Mouse (Mus musculus) kidney, embryonic 15.5 days (tissue): ENCODE data around the gene Mthfs. TPM values are rescaled to one million over a fixed set of nuclear protein-coding genes. Genes with fewer than 3 reads are reported as not detected.
"Not testable (repeated sequence)": the region's sequence is repeated elsewhere in the genome, so short reads cannot be mapped to it uniquely, and the experiment has no call there.

Source experiments
- ATAC-seq: fragments of 200-750 bp; cut with Nextera tagmentation; replicated peaks from 2 replicates; pipeline ENCODE4 v1.8.0; 2017; ENCODE audit warnings: moderate TSS enrichment; ENCODE audit not compliant: low FRiP score
- H3K27ac ChIP-seq: fragments of 300-500 bp; sonication (generic); 2 replicates; pipeline ENCODE4 v1.5.1; 2015; ENCODE audit warnings: mild to moderate bottlenecking, inconsistent platforms
- H3K27me3 ChIP-seq: fragments of 300-500 bp; sonication (generic); 2 replicates; pipeline ENCODE4 v1.6.1; 2015; ENCODE audit warnings: inconsistent platforms
- H3K36me3 ChIP-seq: fragments of 300-500 bp; sonication (generic); 2 replicates; pipeline ENCODE4 v1.6.1; 2015; ENCODE audit warnings: inconsistent platforms
- H3K4me1 ChIP-seq: fragments of 300-500 bp; sonication (generic); 2 replicates; pipeline ENCODE4 v1.6.1; 2015; ENCODE audit warnings: inconsistent platforms
- H3K4me2 ChIP-seq: fragments of 300-500 bp; sonication (generic); 2 replicates; pipeline ENCODE4 v1.6.1; 2015; ENCODE audit warnings: moderate library complexity, mild to moderate bottlenecking, inconsistent platforms
- H3K4me3 ChIP-seq: fragments of 300-500 bp; sonication (generic); replicated peaks from 2 replicates; pipeline ENCODE4 v1.5.1; 2015; ENCODE audit warnings: mild to moderate bottlenecking, inconsistent platforms
- H3K9ac ChIP-seq: fragments of 300-500 bp; sonication (generic); 2 replicates; pipeline ENCODE4 v1.6.1; 2015; ENCODE audit warnings: mild to moderate bottlenecking, inconsistent platforms
- H3K9me3 ChIP-seq: fragments of 300-500 bp; sonication (generic); replicated peaks from 2 replicates; pipeline ENCODE4 v1.6.1; 2016; ENCODE audit warnings: inconsistent platforms
- WGBS: fragments of 180-500 bp; shearing (Covaris S2); methylation state at CpG from one replicate; pipeline ENCODE4 v1.1.7; 2015; ENCODE audit warnings: mixed read lengths; 5-methylcytosine and 5-hydroxymethylcytosine counted together
- polyA plus RNA-seq: library from polyadenylated mRNA; unstranded; fragments of >200 nt; fragmentation: Nextera tagmentation; extraction: Ambion mirVana; gene quantifications from 2 replicates; pipeline ENCODE4 v1.2.1, GENCODE M21; 2015

Mthfs gene
- polyA plus RNA-seq, 1 experiment from 2014 or later, result 30.3 TPM

GRCm38 (mm10) chr9:89212428-89212827, 2.0 kb downstream of the Mthfs start:
- ATAC-seq, result peak; percentile 22; the same call in 1 of the 2 replicates
- WGBS, result 35% methylated on average over 1 of the region's 1 CpGs
- H3K36me3 ChIP-seq, result not testable (repeated sequence)

GRCm38 (mm10) chr9:89218174-89218573, 7.7 kb downstream of the Mthfs start:
- not testable (repeated sequence) for H3K4me1 ChIP-seq, H3K36me3 ChIP-seq, H3K9ac ChIP-seq, H3K27me3 ChIP-seq, H3K4me3 ChIP-seq, H3K4me2 ChIP-seq, H3K9me3 ChIP-seq, ATAC-seq, H3K27ac ChIP-seq
- WGBS, result 91% methylated on average over 4 of the region's 4 CpGs

More at GRCm38 (mm10) chr9:89212428-89212827, 2.0 kb downstream of the Mthfs start:
- not testable (repeated sequence) for H3K27me3 ChIP-seq, H3K9me3 ChIP-seq, H3K4me1 ChIP-seq, H3K9ac ChIP-seq, H3K4me3 ChIP-seq, H3K4me2 ChIP-seq, H3K27ac ChIP-seq

- not testable (repeated sequence) for H3K4me3 ChIP-seq, H3K9ac ChIP-seq, H3K36me3 ChIP-seq, H3K27me3 ChIP-seq, H3K9me3 ChIP-seq, H3K4me2 ChIP-seq, ATAC-seq, H3K4me1 ChIP-seq, H3K27ac ChIP-seq
- WGBS, result 83% methylated on average over 3 of the region's 4 CpGs
Measured at GRCm38 (mm10) chr9:89219668-89220067, 9.2 kb downstream of the Mthfs start.

DNA sequence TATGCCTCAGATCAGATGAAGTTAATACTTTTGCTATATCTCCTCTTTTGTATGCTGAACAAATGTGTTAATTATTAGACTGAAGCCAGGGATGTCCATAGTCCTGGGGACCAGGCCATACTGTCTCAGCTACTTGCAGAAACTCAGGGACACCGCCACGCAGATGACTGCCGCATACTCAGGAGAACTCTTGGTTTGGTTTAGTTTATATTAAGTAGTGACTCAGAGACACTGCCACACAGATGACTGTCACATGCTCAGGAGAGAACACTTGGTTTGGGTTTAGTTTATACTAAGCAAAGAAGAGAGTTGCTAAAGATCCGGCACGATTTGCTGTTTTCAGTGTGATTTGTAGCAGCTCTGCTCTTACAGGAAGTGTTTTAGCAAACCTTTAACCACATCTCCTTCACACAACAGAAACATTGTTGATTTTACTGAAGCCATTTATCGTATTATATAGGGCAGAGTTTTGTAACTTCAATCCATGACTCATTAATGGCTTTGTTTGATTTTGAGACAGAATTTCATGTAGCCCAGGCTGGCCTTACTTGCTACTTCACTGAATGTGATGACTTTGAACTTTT, 10.3 kb downstream of the Mthfs start:
- not testable (repeated sequence) for ATAC-seq, H3K27ac ChIP-seq, H3K27me3 ChIP-seq, H3K4me3 ChIP-seq, H3K9ac ChIP-seq, H3K4me2 ChIP-seq, H3K36me3 ChIP-seq, H3K4me1 ChIP-seq, H3K9me3 ChIP-seq
- 76% methylated on average over 6 of the region's 6 CpGs for WGBS

DNA sequence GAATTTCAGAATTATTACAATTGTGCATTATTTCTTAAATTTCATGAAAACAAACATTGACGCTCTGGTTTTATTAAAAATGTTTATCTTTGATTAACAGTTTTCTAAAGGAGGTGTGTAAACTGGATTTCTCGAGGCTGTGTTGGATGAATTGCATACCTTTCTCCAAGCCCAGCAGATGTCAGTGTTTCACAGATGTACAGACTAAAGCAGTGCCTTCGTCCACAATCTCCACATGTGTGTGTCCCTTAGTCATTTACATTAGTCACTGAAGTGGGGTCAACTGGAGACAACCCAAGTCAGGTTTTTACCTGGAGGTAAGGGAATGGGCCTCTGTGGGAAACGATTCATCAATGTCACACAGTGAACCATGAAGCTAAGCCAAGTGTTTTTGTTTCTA, 15.6 kb downstream of the Mthfs start:
- Histone ChIP-seq H3K4me1 (no peaks in the 10 kb centered on the region), H3K9me3 (no peaks in the 10 kb centered on the region), H3K27ac (no peak overlapping the region), H3K9ac (no peak overlapping the region), H3K27me3 (no peaks in the 10 kb centered on the region), H3K36me3 (no peaks in the 10 kb centered on the region), H3K4me2 (no peak overlapping the region), H3K4me3 (no peak overlapping the region)
- no peak for ATAC-seq
- WGBS, result 53% methylated on average over 4 of the region's 4 CpGs

DNA sequence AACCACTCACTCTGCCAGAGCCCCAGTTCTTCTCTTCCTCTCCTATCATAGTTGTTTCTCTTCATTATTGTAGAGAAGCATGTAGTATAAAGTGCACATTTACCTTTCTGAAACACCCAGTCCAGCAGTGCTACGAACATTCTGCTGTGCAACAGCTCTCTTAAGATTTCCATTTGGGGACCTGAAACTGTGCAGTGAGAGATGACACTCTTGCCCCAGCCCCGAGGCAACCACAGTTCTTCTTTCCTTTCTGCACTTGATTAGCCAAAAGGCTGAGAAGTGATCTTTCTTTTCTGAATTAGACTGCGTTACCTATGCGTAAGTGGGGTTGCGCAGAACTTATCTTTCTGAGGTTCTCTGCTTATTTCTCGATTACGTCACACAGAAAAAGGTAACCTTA, 17.6 kb downstream of the Mthfs start:
- 89% methylated on average over 7 of the region's 7 CpGs for WGBS

DNA sequence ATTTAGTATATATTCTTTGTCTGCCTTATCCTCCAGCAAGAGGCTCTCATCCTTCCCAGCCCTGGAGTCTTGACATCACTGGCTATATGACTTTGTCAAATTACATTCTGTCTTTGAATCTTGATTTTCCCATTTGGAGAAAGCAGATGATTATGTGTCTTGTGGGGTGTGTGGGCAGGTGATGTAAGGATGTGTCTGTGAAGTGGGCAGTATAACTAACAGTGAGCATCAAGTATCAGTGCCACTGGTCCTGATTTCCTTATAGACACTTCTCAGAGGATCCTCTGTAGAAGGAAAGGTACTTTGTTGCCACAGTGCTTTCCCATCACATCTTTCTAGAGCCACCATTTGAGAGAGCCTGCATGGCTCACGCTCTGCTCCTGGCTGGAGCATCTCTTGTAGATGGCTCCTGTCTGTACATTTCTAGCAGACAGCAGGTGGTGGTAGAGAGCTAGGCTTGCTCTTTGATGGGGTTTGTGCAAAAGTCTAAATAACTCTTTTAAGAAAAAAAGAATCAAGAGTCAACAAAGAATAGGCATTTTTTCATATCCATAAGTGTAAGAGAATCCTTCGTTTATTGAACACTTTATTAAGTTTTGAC, 20.5 kb downstream of the Mthfs start:
- H3K9ac ChIP-seq, H3K4me3 ChIP-seq, H3K4me1 ChIP-seq, H3K27ac ChIP-seq, H3K27me3 ChIP-seq, H3K4me2 ChIP-seq, H3K36me3 ChIP-seq, H3K9me3 ChIP-seq: not testable (repeated sequence)
- 61% methylated on average over 2 of the region's 2 CpGs for WGBS
- 0 out of 2 replicates have a peak, but pooled peaks have one; percentile 62 for ATAC-seq

More for the DNA sequence above, 17.6 kb downstream of the Mthfs start:
- Histone ChIP-seq H3K9me3 (no peaks in the 10 kb centered on the region), H3K4me3 (no peak overlapping the region), H3K4me2 (no peak overlapping the region), H3K9ac (no peak overlapping the region), H3K36me3 (no peaks in the 10 kb centered on the region), H3K4me1 (no peaks in the 10 kb centered on the region), H3K27ac (no peak overlapping the region), H3K27me3 (no peaks in the 10 kb centered on the region)
- ATAC-seq, result no peak

GRCm38 (mm10) chr9:89237131-89237530, 26.7 kb downstream of the Mthfs start:
- 79% methylated on average over 4 of the region's 4 CpGs for WGBS
- H3K4me3 ChIP-seq, H3K4me1 ChIP-seq, H3K27ac ChIP-seq, H3K4me2 ChIP-seq, H3K36me3 ChIP-seq, ATAC-seq, H3K9me3 ChIP-seq, H3K27me3 ChIP-seq, H3K9ac ChIP-seq: not testable (repeated sequence)

GRCm38 (mm10) chr9:89238976-89239505, 28.6 kb downstream of the Mthfs start:
- H3K27me3 ChIP-seq, H3K36me3 ChIP-seq, H3K4me3 ChIP-seq, H3K4me2 ChIP-seq, H3K9ac ChIP-seq, H3K4me1 ChIP-seq, H3K9me3 ChIP-seq, ATAC-seq, H3K27ac ChIP-seq: not testable (repeated sequence)
- WGBS, result 76% methylated on average over 4 of the region's 5 CpGs

DNA sequence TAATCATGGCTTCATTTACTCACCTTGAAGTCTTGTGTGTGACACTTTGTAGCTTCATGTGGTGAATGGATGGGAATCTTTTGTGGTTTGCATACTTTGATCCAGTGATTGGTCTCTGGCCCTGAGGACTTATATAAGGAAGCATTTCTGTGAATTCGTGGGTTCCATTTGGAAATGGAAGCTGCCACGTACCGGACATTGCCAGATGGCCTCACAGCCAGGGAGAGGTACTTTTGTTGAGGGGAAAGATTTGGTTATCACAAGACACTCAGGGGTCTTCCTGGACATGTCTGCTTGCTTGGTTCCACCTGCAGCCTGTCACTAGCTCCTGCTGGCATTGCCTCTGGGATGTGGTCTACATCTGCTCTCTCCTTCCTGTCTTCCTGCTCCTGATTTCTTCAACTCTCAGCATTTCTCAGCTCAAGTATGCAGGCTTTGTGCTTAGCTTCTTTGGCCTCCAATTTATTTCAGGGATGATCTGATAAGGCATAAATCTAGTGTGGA, 30.1 kb downstream of the Mthfs start:
- H3K4me1 ChIP-seq, H3K9me3 ChIP-seq, H3K4me3 ChIP-seq, H3K4me2 ChIP-seq, H3K27ac ChIP-seq, H3K9ac ChIP-seq, ATAC-seq, H3K27me3 ChIP-seq, H3K36me3 ChIP-seq: not testable (repeated sequence)
- 87% methylated on average over 3 of the region's 3 CpGs for WGBS

DNA sequence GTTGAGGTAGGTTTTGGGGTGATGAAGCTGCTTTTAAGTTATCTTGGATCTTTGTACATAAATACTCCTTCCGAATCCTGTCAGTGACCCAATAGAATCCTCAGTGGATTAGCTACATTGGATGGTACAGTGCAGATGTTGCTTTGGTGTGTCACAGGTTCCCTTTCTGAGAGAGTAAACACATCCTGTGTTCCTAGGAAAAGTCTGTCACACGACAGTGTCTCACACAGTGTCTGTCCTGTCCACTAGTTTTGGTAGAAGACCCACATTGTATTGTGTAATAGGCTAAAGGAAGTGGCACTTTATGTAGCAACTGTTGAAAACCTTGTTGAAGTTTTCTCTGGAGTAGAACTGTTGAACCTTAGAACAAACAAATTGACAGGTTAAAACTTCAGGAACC, 42.9 kb downstream of the Mthfs start:
- H3K27ac ChIP-seq, result no peak overlapping the region
- no peaks in the 10 kb centered on the region for H3K36me3 ChIP-seq
- H3K9ac ChIP-seq, result no peak overlapping the region
- H3K27me3 ChIP-seq, result no peaks in the 10 kb centered on the region
- WGBS, result 83% methylated on average over 2 of the region's 2 CpGs
- no peaks in the 10 kb centered on the region for H3K9me3 ChIP-seq
- no peak for ATAC-seq
- H3K4me3 ChIP-seq, result no peak overlapping the region
- no peak overlapping the region for H3K4me2 ChIP-seq
- H3K4me1 ChIP-seq, result no peaks in the 10 kb centered on the region

GRCm38 (mm10) chr9:89256556-89257335, 46.3 kb downstream of the Mthfs start:
- Histone ChIP-seq H3K9me3 (no peaks in the 10 kb centered on the region), H3K27me3 (no peaks in the 10 kb centered on the region), H3K27ac (no peak overlapping the region), H3K4me2 (no peak overlapping the region), H3K4me3 (no peak overlapping the region), H3K9ac (no peak overlapping the region), H3K4me1 (no peaks in the 10 kb centered on the region), H3K36me3 (no peaks in the 10 kb centered on the region)
- ATAC-seq, result no peak
- WGBS, result 80% methylated on average over 12 of the region's 12 CpGs
